Mouse (Mus musculus) MEL-GATA-1-ER (cell line): ENCODE data around the gene Spag5.

ENCODE experiments used
- DNase-seq: peaks from one replicate; pipeline ENCODE4 v3.0.0-alpha.2; 2012; ENCODE audit warnings: low read depth; ENCODE audit errors: extremely low read depth

Gene Spag5

DNA sequence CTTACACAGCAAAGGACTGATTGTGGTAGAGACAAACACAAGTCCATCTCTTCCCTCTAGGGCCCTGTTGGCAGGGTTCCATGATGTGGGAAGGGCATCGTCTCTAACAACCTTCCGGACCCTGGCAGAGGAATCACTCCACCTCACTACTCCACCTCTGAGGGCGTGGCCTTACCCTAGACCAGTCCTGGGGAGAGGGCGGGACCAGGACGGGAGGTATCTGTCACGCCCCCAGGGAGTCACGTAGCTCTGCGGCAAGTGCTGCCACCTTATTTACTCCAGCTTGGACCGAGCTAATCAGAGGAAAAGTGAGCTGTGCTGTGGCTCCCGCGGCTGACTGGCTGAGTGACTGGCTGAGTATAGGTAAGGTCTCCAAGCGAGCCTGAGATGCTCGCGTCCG is 21.5 kb downstream of the Spag5 start, which contains the start of gene Aldoc:
Aldoc (plus strand) TSS at position 109 of the 400 bp plus-strand sequence.
- peak; percentile 61 for DNase-seq

DNA sequence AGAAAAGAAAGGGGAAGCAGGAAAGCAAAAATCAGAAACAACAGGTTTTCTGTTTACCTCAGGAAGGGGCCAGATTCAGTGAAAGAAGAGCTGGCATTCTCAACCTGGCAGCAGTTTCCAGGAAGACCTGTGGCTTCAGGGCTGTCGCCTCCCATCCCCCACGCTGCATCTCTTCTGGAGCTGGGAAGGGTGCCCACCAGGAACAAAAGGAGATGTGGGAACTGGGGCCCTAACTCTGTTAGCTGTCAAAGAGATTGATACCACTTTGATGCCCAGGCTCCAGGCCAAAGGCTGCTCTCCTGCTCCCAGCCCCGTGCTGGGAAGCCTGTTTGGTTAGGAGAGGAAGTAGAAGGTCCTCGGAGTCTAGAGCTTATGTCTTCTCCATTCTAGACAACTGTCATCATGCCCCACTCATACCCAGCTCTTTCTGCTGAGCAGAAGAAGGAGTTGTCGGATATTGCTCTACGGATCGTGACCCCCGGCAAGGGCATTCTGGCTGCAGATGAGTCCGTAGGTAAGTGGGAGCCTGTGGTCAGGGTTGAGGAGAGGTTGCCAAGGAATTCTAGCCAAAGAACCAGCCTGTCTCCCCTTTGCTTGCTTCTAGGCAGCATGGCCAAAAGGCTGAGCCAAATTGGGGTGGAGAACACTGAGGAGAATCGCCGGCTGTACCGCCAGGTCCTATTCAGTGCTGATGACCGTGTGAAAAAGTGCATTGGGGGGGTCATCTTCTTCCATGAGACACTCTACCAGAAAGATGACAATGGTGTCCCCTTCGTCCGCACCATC is 22.9 kb downstream of the Spag5 start:
- no peak for DNase-seq

GRCm38 (mm10) chr11:78324965-78325364 is 23.6 kb downstream of the Spag5 start:
- DNase-seq, result no peak

- DNase-seq, result no peak
Measured at GRCm38 (mm10) chr11:78327215-78327614, 25.9 kb downstream of the Spag5 start.

- DNase-seq, result peak; percentile 82
Measured at GRCm38 (mm10) chr11:78327634-78328511, 26.5 kb downstream of the Spag5 start, which contains the start of gene Pigs. Pigs (plus strand) TSS chr11:78328415.

DNA sequence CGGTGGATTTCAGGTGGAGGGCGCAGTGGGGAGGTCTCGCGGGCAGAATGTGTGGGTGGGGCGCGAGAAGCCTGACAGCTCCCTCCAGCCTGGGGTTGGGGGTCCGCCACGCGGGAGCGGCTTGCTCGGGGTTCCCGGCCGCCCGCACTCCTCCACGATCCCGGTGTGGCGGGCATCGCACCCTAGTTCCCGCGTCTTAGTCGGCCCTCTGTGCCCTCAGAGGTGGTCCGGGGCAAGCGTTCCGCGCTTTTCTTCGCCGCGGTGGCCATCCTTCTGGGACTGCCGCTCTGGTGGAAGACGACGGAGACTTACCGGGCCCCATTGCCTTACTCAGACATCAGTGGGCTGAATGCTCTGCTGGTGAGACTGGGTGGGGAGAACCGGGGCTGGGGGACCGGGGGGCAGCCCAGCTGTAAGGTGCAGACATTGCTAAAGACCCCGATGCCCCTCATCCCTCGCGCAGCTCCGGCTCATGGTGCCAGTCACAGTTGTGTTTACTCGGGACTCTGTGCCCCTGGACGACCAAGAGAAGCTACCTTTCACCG is 27.3 kb downstream of the Spag5 start:
- DNase-seq, result no peak

DNA sequence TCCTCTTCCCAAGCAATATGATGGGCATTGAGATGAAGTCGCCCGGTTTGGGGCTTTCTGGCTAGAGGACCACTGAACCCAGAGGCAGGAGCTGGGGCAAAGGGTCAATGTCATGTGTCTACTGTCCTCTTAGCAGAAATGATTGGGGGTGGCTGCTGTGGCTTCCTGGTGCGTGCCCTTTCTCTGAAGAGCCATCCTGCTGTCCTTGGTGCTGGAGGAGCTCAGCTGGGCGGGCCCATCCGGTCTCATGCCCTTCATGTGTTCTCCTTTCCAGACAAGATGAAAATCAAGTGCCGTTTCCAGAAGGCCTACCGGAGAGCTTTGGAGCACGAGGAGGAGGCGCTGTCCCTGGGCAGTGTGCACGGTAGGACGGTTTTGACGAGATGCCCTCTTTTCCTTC is 31.3 kb downstream of the Spag5 start:
- DNase-seq, result no peak

DNA sequence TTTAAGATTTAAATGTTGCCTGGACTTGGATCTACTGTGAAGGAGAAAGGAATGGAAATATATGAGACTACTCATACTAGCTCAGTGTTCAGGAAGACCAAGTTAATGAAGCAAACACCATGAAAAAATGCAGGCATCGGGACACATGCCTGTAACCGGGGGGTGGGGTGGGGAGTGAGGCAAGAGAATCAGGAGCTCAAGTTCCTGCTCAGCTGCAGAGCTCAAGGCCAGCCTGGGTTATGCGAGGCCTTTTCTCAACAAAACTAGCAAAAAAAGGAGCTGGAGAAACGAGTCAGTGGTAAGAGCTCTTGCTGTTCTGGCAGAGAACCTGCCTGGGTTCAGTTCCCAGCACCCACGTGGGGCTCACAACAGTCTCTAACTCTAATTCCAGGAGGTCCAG is 32.7 kb downstream of the Spag5 start:
- DNase-seq, result no peak

- DNase-seq, result no peak
Measured at GRCm38 (mm10) chr11:78337040-78337439, 35.7 kb downstream of the Spag5 start.

GRCm38 (mm10) chr11:78341702-78342101 is 40.4 kb downstream of the Spag5 start:
- DNase-seq, result no peak

GRCm38 (mm10) chr11:78343381-78344327 is 42.3 kb downstream of the Spag5 start, which contains the start of gene Unc119:
Unc119 (plus strand) TSS chr11:78343482.
- DNase-seq, result peak; percentile 44

GRCm38 (mm10) chr11:78344328-78344889 is 43.1 kb downstream of the Spag5 start:
- DNase-seq, result peak; percentile 60

GRCm38 (mm10) chr11:78344890-78345715 is 43.8 kb downstream of the Spag5 start:
- no peak for DNase-seq

DNA sequence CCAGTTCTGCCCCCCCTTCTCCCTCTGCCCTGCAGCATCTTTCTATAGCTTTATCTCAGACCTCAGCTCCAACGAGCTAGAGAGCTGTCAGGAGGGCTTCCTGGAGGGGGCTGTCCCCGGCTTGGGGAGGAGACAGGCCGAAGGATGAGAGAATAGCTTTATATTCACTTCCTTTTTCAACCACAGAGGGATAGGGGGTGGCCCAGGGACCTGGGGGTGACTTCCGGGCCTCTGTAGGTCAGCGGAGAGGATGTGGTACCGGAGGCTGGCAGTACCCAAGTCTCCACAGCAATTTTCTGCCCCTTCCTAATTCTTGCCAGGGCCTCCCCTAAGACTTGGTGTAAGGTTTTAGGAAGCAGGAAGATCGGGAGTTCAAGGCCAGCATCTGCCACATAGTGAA is 44.5 kb downstream of the Spag5 start:
- DNase-seq, result peak; percentile 63

DNA sequence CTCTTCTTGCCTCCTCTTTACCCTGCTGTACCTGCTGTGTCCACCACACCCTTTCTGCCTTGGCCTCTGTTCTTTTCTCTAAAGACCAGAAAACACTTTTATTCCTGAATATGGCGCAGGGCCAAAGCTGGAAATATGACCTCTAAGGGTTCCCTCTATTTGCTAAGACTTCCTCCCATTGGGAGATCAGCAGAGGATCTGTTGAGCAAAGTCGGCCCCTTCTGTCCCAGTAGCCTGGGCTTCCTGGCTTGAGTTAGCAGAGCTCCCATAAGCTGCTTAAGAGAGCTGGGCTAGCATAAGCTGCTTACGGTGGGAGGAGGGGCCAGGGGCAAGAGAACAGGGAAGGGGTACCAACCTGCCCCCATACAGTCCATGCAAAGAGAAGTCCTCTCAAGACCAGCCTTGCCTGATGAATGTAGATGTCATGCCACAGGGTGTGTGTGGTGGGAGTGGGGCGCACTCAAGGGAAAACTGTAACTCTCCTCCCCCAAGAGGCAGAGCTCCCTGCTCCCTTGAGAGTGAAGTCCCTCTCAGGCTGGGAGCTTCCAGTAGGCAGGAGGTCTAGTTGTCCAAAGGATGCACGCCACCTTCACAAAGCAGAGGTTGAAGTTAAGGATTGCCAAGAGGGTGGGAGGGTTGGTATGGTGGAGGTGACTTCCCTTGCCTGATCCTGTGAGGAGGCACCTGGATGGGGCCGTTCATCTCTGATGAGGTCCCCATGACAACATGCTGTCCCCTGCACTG is 45.2 kb downstream of the Spag5 start:
- DNase-seq, result no peak

DNA sequence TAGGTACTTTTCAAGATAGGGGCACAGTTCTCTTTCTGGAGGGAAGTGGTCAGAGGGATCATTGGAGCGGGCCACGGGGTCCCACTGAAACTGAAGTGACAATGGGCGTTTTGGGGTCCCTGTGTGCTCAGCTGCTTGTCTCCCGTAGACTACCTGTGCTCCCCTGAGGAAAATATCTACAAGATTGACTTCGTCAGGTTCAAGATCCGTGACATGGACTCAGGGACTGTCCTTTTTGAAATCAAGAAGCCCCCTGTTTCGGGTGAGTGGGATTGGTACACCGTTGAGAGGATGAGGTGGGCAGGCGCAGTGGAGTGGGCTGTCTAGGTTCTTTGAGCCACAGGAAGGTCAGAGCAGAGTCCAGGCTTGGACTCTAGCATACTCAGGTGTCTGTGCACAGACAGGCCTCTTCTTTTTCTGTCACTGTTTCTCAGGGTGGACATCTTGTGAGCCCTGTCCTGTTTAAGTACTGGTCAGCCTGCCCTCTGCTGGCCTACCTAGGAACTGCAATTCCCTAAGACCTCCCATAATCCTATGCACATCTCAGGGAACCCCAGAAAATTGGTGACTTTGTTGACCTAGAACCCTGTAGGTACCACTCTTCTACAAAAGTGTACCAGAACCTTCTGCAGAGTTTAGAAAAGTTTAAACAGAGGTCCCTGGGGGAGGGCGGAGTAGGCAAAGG is 45.9 kb downstream of the Spag5 start:
- DNase-seq, result peak; percentile 43

DNA sequence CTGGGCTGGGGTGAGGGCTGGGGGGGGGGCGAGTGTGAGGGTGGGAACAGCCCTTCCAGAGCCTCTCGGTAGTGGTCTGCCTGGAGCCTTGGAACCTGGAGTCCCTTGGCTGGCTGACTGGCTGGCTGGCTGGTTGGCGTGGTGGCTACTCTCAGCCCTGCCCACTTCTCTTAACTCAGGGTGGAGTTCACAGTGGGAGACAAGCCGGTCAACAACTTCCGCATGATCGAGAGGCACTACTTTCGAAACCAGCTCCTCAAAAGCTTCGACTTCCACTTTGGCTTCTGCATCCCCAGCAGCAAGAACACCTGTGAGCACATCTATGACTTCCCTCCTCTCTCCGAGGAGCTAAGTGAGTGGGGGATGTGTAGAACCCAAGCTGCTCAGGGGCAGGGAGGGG is 46.6 kb downstream of the Spag5 start:
- no peak for DNase-seq

GRCm38 (mm10) chr11:78348474-78348873 is 47.1 kb downstream of the Spag5 start:
- DNase-seq, result no peak
